8 mouse cellular contexts compared by ENCODE assay signal in genomic region chr17:56255429-56255828, GRCm38 (mm10). TPM values are rescaled to one million over a fixed set of nuclear protein-coding genes. Genes with fewer than 3 reads are reported as not detected.
DNase-seq lines count a peak whose midpoint lies in the region; ATAC-seq and TF ChIP-seq lines count a peak whose summit lies in the region.

No protein-coding gene starts in this region.

- no peak for ATAC-seq in frontal cortex, adult (ENCODE audit: low TSS enrichment)
- ATAC-seq in hindbrain, embryonic 14.5 days (ENCODE audit: low FRiP score), result peak; percentile 6; the same call in 1 of the 2 replicates
- ATAC-seq in neural tube, embryonic 14.5 days (ENCODE audit: low read depth), result peak; percentile 16

- peaks cover 19 to 22% of the 10 kb centered on the region in 2 experiments for H3K36me3 ChIP-seq in CH12.LX (replicated peaks in 1 of 2; ENCODE audit: control insufficient read depth in 1 of 2, insufficient read depth in 1 of 2, low read length in 1 of 2)
- peaks cover 27% of the 10 kb centered on the region for H3K36me3 ChIP-seq in hindbrain, embryonic 14.5 days (replicated peaks; ENCODE audit: control insufficient read depth, insufficient read depth)
- H3K36me3 ChIP-seq in limb, embryonic 10.5 days, result peaks cover 29% of the 10 kb centered on the region
- H3K36me3 ChIP-seq in neural tube, embryonic 14.5 days (ENCODE audit: control insufficient read depth, insufficient read depth, low read length), result peaks cover 11% of the 10 kb centered on the region; the same call in 1 of the 2 replicates

- peaks cover 2 to 30% of the 10 kb centered on the region in 2 experiments; a peak in 2 of 4 replicates for H3K4me1 ChIP-seq in CH12.LX (ENCODE audit: control insufficient read depth in 1 of 2, insufficient read depth in 2 of 2)
- H3K4me1 ChIP-seq in hindbrain, embryonic 14.5 days (replicated peaks; ENCODE audit: control insufficient read depth, insufficient read depth, low read length), result peaks cover 34% of the 10 kb centered on the region
- H3K4me1 ChIP-seq in limb, embryonic 10.5 days, result peaks cover 41% of the 10 kb centered on the region
- peaks cover 31% of the 10 kb centered on the region for H3K4me1 ChIP-seq in neural tube, embryonic 14.5 days (ENCODE audit: control insufficient read depth, insufficient read depth, low read length)

- TF ChIP-seq POLR2A in CH12.LX (IDR thresholded peaks at IDR 0.05; ENCODE audit: low read depth, low read length), result no peak

- H3K27ac ChIP-seq in CH12.LX (ENCODE audit: insufficient read depth, low read depth), result no peak overlapping the region
- H3K27ac ChIP-seq in hindbrain, embryonic 14.5 days, result peak overlapping the region; percentile 75
- 0 out of 2 replicates have a peak overlapping the region, but pooled peaks have one; percentile 22 for H3K27ac ChIP-seq in limb, embryonic 10.5 days
- H3K27ac ChIP-seq in neural tube, embryonic 14.5 days (ENCODE audit: low read depth, low read length), result peak overlapping the region; percentile 89

- WGBS in hindbrain, embryonic 14.5 days, result 15% methylated on average over 9 of the region's 9 CpGs
- 19% methylated on average over 9 of the region's 9 CpGs for WGBS in limb, embryonic 10.5 days
- 18% methylated on average over 9 of the region's 9 CpGs for WGBS in neural tube, embryonic 14.5 days

- peak; percentile 60 to 67 for DNase-seq in frontal cortex, postnatal 36 days (ENCODE audit: low spot score in 2 of 2)
- DNase-seq in CH12.LX (ENCODE audit: extremely low read depth), result no peak
- DNase-seq in cerebellum, postnatal 14 days, result peak; percentile 72 to 79
- peak; percentile 53 for DNase-seq in hindbrain, embryonic 14.5 days (ENCODE audit: low spot score)
- peak; percentile 66 for DNase-seq in limb, embryonic 10.5 days (ENCODE audit: low spot score)
- no peak for DNase-seq in spleen, postnatal 36 days (ENCODE audit: low spot score in 2 of 2)

- TF ChIP-seq RAD21 in CH12.LX (IDR thresholded peaks at IDR 0.05; ENCODE audit: low read depth, low read length), result no peak

- peak overlapping the region; percentile 41; the same call in 1 of the 2 replicates for H3K9ac ChIP-seq in CH12.LX (ENCODE audit: insufficient read depth, low read depth)
- H3K9ac ChIP-seq in hindbrain, embryonic 14.5 days, result peak overlapping the region; percentile 38; the same call in 1 of the 2 replicates
- H3K9ac ChIP-seq in neural tube, embryonic 14.5 days (replicated peaks; ENCODE audit: low read depth, low read length), result 0 out of 2 replicates have a peak overlapping the region, but pooled peaks have one; percentile 8

- H3K4me2 ChIP-seq in CH12.LX (ENCODE audit: insufficient read depth, low read depth, poor library complexity, severe bottlenecking), result peak overlapping the region; percentile 63; the same call in 1 of the 2 replicates
- H3K4me2 ChIP-seq in hindbrain, embryonic 14.5 days (replicated peaks), result peak overlapping the region; percentile 59
- H3K4me2 ChIP-seq in neural tube, embryonic 14.5 days (ENCODE audit: low read depth, low read length), result peak overlapping the region; percentile 65; the same call in 1 of the 2 replicates

- dilution Hi-C loops in CH12.LX (cut with MboI; ENCODE audit: extremely low pct_ligation_motif_present, extremely low pct_unique_long_range_greater_than_20kb, low sequenced_read_pairs), result no loop called here

- in situ Hi-C loops in CH12.LX (cut with MboI; ENCODE audit: low pct_ligation_motif_present, low pct_unique_long_range_greater_than_20kb, low sequenced_read_pairs), result loop anchor here (5.0 kb wide), 1 partner anchor 53 kb away; no protein-coding TSS in a partner anchor

- H3K79me2 ChIP-seq in CH12.LX (replicated peaks; ENCODE audit: control insufficient read depth, extremely low read depth, insufficient read depth, poor library complexity, severe bottlenecking), result peaks cover 34% of the 10 kb centered on the region

- TF ChIP-seq CTCF in CH12.LX (conservative IDR thresholded peaks at IDR 0.05 in 1 of 2, IDR thresholded peaks at IDR 0.05 in 1 of 2; ENCODE audit: low read depth in 2 of 2, low read length in 2 of 2), result no peak

- no peaks in the 10 kb centered on the region for H3K9me3 ChIP-seq in CH12.LX (replicated peaks; ENCODE audit: low read length)
- H3K9me3 ChIP-seq in hindbrain, embryonic 14.5 days (ENCODE audit: control insufficient read depth, low read length), result no peaks in the 10 kb centered on the region
- H3K9me3 ChIP-seq in limb, embryonic 10.5 days (replicated peaks), result no peaks in the 10 kb centered on the region
- H3K9me3 ChIP-seq in neural tube, embryonic 14.5 days (ENCODE audit: control insufficient read depth, low read length), result no peaks in the 10 kb centered on the region

- no peak for TF ChIP-seq EP300 in CH12.LX (IDR thresholded peaks at IDR 0.05; ENCODE audit: low read length)

- H3K4me3 ChIP-seq in CH12.LX (replicated peaks in 1 of 3; ENCODE audit: low read depth in 2 of 3, low read length in 2 of 3, poor library complexity in 1 of 3), result no peak overlapping the region
- H3K4me3 ChIP-seq in hindbrain, embryonic 14.5 days (replicated peaks; ENCODE audit: low read length), result peak overlapping the region; percentile 62; the same call in 1 of the 2 replicates
- peak overlapping the region; percentile 72; the same call in 1 of the 2 replicates for H3K4me3 ChIP-seq in limb, embryonic 10.5 days
- peak overlapping the region; percentile 59; the same call in 1 of the 2 replicates for H3K4me3 ChIP-seq in neural tube, embryonic 14.5 days (ENCODE audit: low read depth, low read length)

- H3K27me3 ChIP-seq in CH12.LX (replicated peaks), result no peaks in the 10 kb centered on the region
- H3K27me3 ChIP-seq in hindbrain, embryonic 14.5 days (ENCODE audit: control insufficient read depth, insufficient read depth, low read length), result no peaks in the 10 kb centered on the region
- H3K27me3 ChIP-seq in limb, embryonic 10.5 days (ENCODE audit: low read depth, poor library complexity, severe bottlenecking), result no peaks in the 10 kb centered on the region
- H3K27me3 ChIP-seq in neural tube, embryonic 14.5 days (ENCODE audit: control insufficient read depth, insufficient read depth, low read length), result no peaks in the 10 kb centered on the region

TF ChIP-seq in CH12.LX, 34 proteins besides CTCF, POLR2A, EP300 and RAD21:
- TF ChIP-seq HCFC1 (IDR thresholded peaks at IDR 0.05; ENCODE audit: low read depth, low read length), result no peak
TF ChIP-seq in CH12.LX: peak in this region for 0.

RNA-seq across cellular contexts. Expression of gene Fem1a, which starts 1.2 kb away (rescaled TPM):
- 26.0 and 28.0 TPM in 2 replicates for total RNA-seq in CH12.LX (2012; rRNA removed)
- 14.9 and 17.5 TPM in 2 replicates for total RNA-seq in CH12.LX (2014; rRNA removed)
- 14.7 and 16.6 TPM in 2 replicates for polyA plus RNA-seq in CH12.LX (2012; ENCODE audit: insufficient read length, low read depth)
- 21.0 and 21.8 TPM in 2 replicates for polyA plus RNA-seq in hindbrain, embryonic 14.5 days (2014; fragmentation: Nextera tagmentation; extraction: Ambion mirVana)
- 12.2 and 14.6 TPM in 2 replicates for polyA plus RNA-seq in limb, embryonic 10.5 days (2016; fragmentation: Nextera tagmentation; extraction: Ambion mirVana)
- polyA plus RNA-seq in neural tube, embryonic 14.5 days (2014; fragmentation: Nextera tagmentation; extraction: Ambion mirVana), result 20.4 and 23.5 TPM in 2 replicates

RNA-seq across cellular contexts. Expression of gene Ticam1, which starts 21.2 kb away (rescaled TPM):
- 15.9 and 17.6 TPM in 2 replicates for total RNA-seq in CH12.LX (2012; rRNA removed)
- total RNA-seq in CH12.LX (2014; rRNA removed), result 4.5 and 6.4 TPM in 2 replicates
- 14.6 and 18.6 TPM in 2 replicates for polyA plus RNA-seq in CH12.LX (2012; ENCODE audit: insufficient read length, low read depth)
- 1.4 and 1.5 TPM in 2 replicates for polyA plus RNA-seq in hindbrain, embryonic 14.5 days (2014; fragmentation: Nextera tagmentation; extraction: Ambion mirVana)
- polyA plus RNA-seq in limb, embryonic 10.5 days (2016; fragmentation: Nextera tagmentation; extraction: Ambion mirVana), result 3.0 TPM in 2 replicates
- polyA plus RNA-seq in neural tube, embryonic 14.5 days (2014; fragmentation: Nextera tagmentation; extraction: Ambion mirVana), result 0.92 and 1.7 TPM in 2 replicates

RNA-seq across cellular contexts. Expression of gene Dpp9, which starts 36.7 kb away (rescaled TPM):
- total RNA-seq in CH12.LX (2012; rRNA removed) (23.0 and 23.5 TPM in 2 replicates), CH12.LX (2014; rRNA removed) (13.5 and 13.8 TPM in 2 replicates)
- polyA plus RNA-seq in CH12.LX (2012; ENCODE audit: insufficient read length, low read depth), result 34.9 and 37.9 TPM in 2 replicates
- polyA plus RNA-seq in hindbrain, embryonic 14.5 days (2014; fragmentation: Nextera tagmentation; extraction: Ambion mirVana), result 23.4 and 26.2 TPM in 2 replicates
- polyA plus RNA-seq in limb, embryonic 10.5 days (2016; fragmentation: Nextera tagmentation; extraction: Ambion mirVana), result 44.5 and 44.8 TPM in 2 replicates
- polyA plus RNA-seq in neural tube, embryonic 14.5 days (2014; fragmentation: Nextera tagmentation; extraction: Ambion mirVana), result 21.0 and 26.9 TPM in 2 replicates

RNA-seq across cellular contexts. Expression of gene Plin3, which starts 37.2 kb away (rescaled TPM):
- total RNA-seq in CH12.LX (2012; rRNA removed), result 18.8 and 23.3 TPM in 2 replicates
- 17.0 and 17.3 TPM in 2 replicates for total RNA-seq in CH12.LX (2014; rRNA removed)
- polyA plus RNA-seq in CH12.LX (2012; ENCODE audit: insufficient read length, low read depth), result 17.9 and 18.5 TPM in 2 replicates
- polyA plus RNA-seq in hindbrain, embryonic 14.5 days (2014; fragmentation: Nextera tagmentation; extraction: Ambion mirVana), result 13.9 and 16.4 TPM in 2 replicates
- 78.2 and 89.7 TPM in 2 replicates for polyA plus RNA-seq in limb, embryonic 10.5 days (2016; fragmentation: Nextera tagmentation; extraction: Ambion mirVana)
- polyA plus RNA-seq in neural tube, embryonic 14.5 days (2014; fragmentation: Nextera tagmentation; extraction: Ambion mirVana), result 6.9 and 13.2 TPM in 2 replicates

RNA-seq across cellular contexts. Expression of gene Arrdc5, which starts 44.7 kb away (rescaled TPM):
- total RNA-seq in CH12.LX (2012; rRNA removed) (not detected in 2 replicates), CH12.LX (2014; rRNA removed) (not detected in 2 replicates)
- polyA plus RNA-seq in CH12.LX (2012; ENCODE audit: insufficient read length, low read depth), result 0.23 TPM in 1 of 2 replicates, not detected in the other
- polyA plus RNA-seq in hindbrain, embryonic 14.5 days (2014; fragmentation: Nextera tagmentation; extraction: Ambion mirVana), result not detected in 2 replicates
- not detected in 2 replicates for polyA plus RNA-seq in limb, embryonic 10.5 days (2016; fragmentation: Nextera tagmentation; extraction: Ambion mirVana)
- not detected in 2 replicates for polyA plus RNA-seq in neural tube, embryonic 14.5 days (2014; fragmentation: Nextera tagmentation; extraction: Ambion mirVana)

Comparison
In these comparisons a context has a peak if more than half of its experiments do, and no peak if none do; other contexts are left out.
1. DNase-seq: peak in frontal cortex, postnatal 36 days (2 of 2), cerebellum, postnatal 14 days (2 of 2), hindbrain, embryonic 14.5 days (single experiment) and limb, embryonic 10.5 days (single experiment); none in CH12.LX (single experiment) and spleen, postnatal 36 days (0 of 2).
2. H3K4me3 ChIP-seq: peak in hindbrain, embryonic 14.5 days (single experiment), limb, embryonic 10.5 days (single experiment) and neural tube, embryonic 14.5 days (single experiment); none in CH12.LX (0 of 3).
3. Peak in every context shown above with its lines, with median percentiles within 50 percentile points of each other: H3K4me2 ChIP-seq and H3K9ac ChIP-seq.